Mouse (Mus musculus) midbrain, embryonic 11.5 days (tissue): ENCODE data around the gene Cep170b. TPM values are rescaled to one million over a fixed set of nuclear protein-coding genes. Genes with fewer than 3 reads are reported as not detected.

Experiments used
- ATAC-seq: fragments of 200-750 bp; cut with Nextera tagmentation; 2 replicates; pipeline ENCODE4 v1.8.0; 2017; ENCODE audit warnings: moderate TSS enrichment, moderate library complexity; ENCODE audit not compliant: low FRiP score
- DNase-seq: peaks from one replicate; pipeline ENCODE4 v3.0.0; 2015; ENCODE audit warnings: low spot score; ENCODE audit errors: missing footprints
- H3K27ac ChIP-seq: fragments of 300-500 bp; sonication (generic); 2 replicates; pipeline ENCODE4 v1.5.1; 2014; ENCODE audit warnings: low read depth, low read length
- H3K27me3 ChIP-seq: fragments of 300-500 bp; sonication (generic); 2 replicates; pipeline ENCODE4 v1.6.1; 2014; ENCODE audit warnings: mild to moderate bottlenecking, low read length, moderate library complexity, mixed read lengths; ENCODE audit not compliant: control insufficient read depth, insufficient read depth
- H3K36me3 ChIP-seq: fragments of 300-500 bp; sonication (generic); 2 replicates; pipeline ENCODE4 v1.6.1; 2014; ENCODE audit warnings: mild to moderate bottlenecking, low read length, moderate library complexity, mixed read lengths; ENCODE audit not compliant: control insufficient read depth, insufficient read depth
- H3K4me1 ChIP-seq: fragments of 300-500 bp; sonication (generic); 2 replicates; pipeline ENCODE4 v1.6.1; 2014; ENCODE audit warnings: low read length; ENCODE audit not compliant: control insufficient read depth, insufficient read depth
- H3K4me2 ChIP-seq: fragments of 300-500 bp; sonication (generic); 2 replicates; pipeline ENCODE4 v1.6.1; 2014; ENCODE audit warnings: mild to moderate bottlenecking, moderate library complexity
- H3K4me3 ChIP-seq: fragments of 300-500 bp; sonication (generic); 2 replicates; pipeline ENCODE4 v1.5.1; 2014; ENCODE audit warnings: low read depth, low read length
- H3K9ac ChIP-seq: fragments of 300-500 bp; sonication (generic); 2 replicates; pipeline ENCODE4 v1.6.1; 2014; ENCODE audit warnings: low read length
- H3K9me3 ChIP-seq: fragments of 300-500 bp; sonication (generic); 2 replicates; pipeline ENCODE4 v1.6.1; 2016; ENCODE audit warnings: low read length; ENCODE audit not compliant: control insufficient read depth
- WGBS: fragments of 180-500 bp; shearing (Covaris S2); extraction: QIAGEN DNeasy Blood & Tissue Kit; methylation state at CpG from one replicate; pipeline ENCODE4 v1.1.7; 2014; 5-methylcytosine and 5-hydroxymethylcytosine counted together
- polyA plus RNA-seq: library from polyadenylated mRNA; unstranded; fragments of >200 nt; fragmentation: Nextera tagmentation; extraction: Ambion mirVana; gene quantifications from 2 replicates; pipeline ENCODE4 v1.2.1, GENCODE M21; 2014

Cep170b gene
- polyA plus RNA-seq, 1 experiment from 2014 or later, result 5.2 TPM

DNA sequence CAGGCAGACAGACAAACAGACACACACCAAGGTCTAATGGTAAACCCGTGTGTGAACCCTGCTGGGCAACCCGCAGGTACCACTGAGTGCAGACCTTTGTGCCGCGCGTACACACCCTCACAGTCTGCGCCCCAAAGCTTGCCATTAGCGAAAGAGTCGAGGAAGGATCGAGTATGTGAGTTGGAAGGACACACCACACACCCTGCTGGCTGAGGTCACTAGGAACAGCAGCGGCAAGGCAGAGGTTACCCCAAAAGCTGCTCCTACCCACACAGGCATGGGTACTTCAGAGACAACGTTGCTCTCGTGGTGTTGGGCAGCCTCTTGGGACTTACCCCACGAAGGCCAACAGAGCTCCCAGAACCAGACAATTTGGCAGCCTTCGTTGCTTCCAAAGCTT is 52.1 kb downstream of the Cep170b start:
- Histone ChIP-seq H3K27ac (no peak overlapping the region), H3K4me3 (no peak overlapping the region), H3K9me3 (no peaks in the 10 kb centered on the region), H3K27me3 (no peaks in the 10 kb centered on the region), H3K4me1 (no peaks in the 10 kb centered on the region), H3K4me2 (no peak overlapping the region), H3K36me3 (no peaks in the 10 kb centered on the region), H3K9ac (no peak overlapping the region)
- no peak for ATAC-seq
- DNase-seq, result no peak
- 93% methylated on average over 14 of the region's 14 CpGs for WGBS

- no peak for ATAC-seq
- Histone ChIP-seq H3K4me3 (no peak overlapping the region), H3K9me3 (no peaks in the 10 kb centered on the region)
Measured at GRCm38 (mm10) chr12:112773366-112773765, 53.1 kb downstream of the Cep170b start.

DNA sequence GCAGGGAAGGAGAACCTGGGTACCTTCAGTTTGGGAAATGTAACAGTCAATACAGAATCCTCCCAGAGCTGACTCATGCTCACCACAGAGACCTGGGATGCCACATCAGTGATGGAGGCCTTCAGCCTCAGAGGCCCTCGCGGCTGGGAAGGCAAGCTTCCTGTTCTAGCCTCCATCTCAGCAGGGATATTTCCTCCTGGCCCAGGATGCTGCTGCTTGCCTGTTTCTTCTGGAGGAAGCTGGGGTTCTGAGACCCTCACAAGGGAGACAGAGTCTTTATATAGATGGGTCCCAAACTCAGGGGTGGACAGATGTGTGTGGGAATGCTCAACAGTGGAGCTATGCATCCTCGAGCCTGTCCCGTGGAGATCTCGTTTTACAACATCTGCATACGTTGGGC is 53.8 kb downstream of the Cep170b start:
- DNase-seq, result no peak
- H3K9me3 ChIP-seq, result no peaks in the 10 kb centered on the region
- H3K27me3 ChIP-seq, result no peaks in the 10 kb centered on the region
- no peak overlapping the region for H3K27ac ChIP-seq
- 81% methylated on average over 6 of the region's 6 CpGs for WGBS
- no peak overlapping the region for H3K4me3 ChIP-seq
- H3K4me2 ChIP-seq, result no peak overlapping the region
- no peaks in the 10 kb centered on the region for H3K4me1 ChIP-seq
- H3K9ac ChIP-seq, result no peak overlapping the region
- no peak for ATAC-seq
- H3K36me3 ChIP-seq, result no peaks in the 10 kb centered on the region

More at GRCm38 (mm10) chr12:112773366-112773765, 53.1 kb downstream of the Cep170b start:
- no peaks in the 10 kb centered on the region for H3K36me3 ChIP-seq
- H3K4me2 ChIP-seq, result no peak overlapping the region
- H3K9ac ChIP-seq, result no peak overlapping the region
- 45% methylated on average over 9 of the region's 9 CpGs for WGBS
- DNase-seq, result no peak
- H3K27me3 ChIP-seq, result no peaks in the 10 kb centered on the region
- no peak overlapping the region for H3K27ac ChIP-seq
- H3K4me1 ChIP-seq, result no peaks in the 10 kb centered on the region

GRCm38 (mm10) chr12:112774481-112774880 is 54.2 kb downstream of the Cep170b start:
- Histone ChIP-seq H3K27me3 (no peaks in the 10 kb centered on the region), H3K4me2 (no peak overlapping the region), H3K27ac (no peak overlapping the region), H3K4me1 (no peaks in the 10 kb centered on the region), H3K36me3 (no peaks in the 10 kb centered on the region), H3K9ac (no peak overlapping the region), H3K9me3 (no peaks in the 10 kb centered on the region), H3K4me3 (no peak overlapping the region)
- DNase-seq, result no peak
- 91% methylated on average over 10 of the region's 10 CpGs for WGBS
- no peak for ATAC-seq

- no peaks in the 10 kb centered on the region for H3K36me3 ChIP-seq
- H3K27ac ChIP-seq, result no peak overlapping the region
- no peak overlapping the region for H3K4me3 ChIP-seq
- WGBS, result 83% methylated on average over 8 of the region's 8 CpGs
- H3K9me3 ChIP-seq, result no peaks in the 10 kb centered on the region; the same call in 1 of the 2 replicates
- no peak overlapping the region for H3K4me2 ChIP-seq
- ATAC-seq, result no peak
- no peaks in the 10 kb centered on the region for H3K4me1 ChIP-seq
- no peaks in the 10 kb centered on the region for H3K27me3 ChIP-seq
- no peak for DNase-seq
- H3K9ac ChIP-seq, result no peak overlapping the region
Measured at GRCm38 (mm10) chr12:112791026-112791425, 70.8 kb downstream of the Cep170b start.

GRCm38 (mm10) chr12:112793601-112794355 is 73.5 kb downstream of the Cep170b start:
- ATAC-seq (no peak), DNase-seq (no peak)
- Histone ChIP-seq H3K9ac (no peak overlapping the region), H3K27ac (no peak overlapping the region), H3K27me3 (no peaks in the 10 kb centered on the region; the same call in 1 of the 2 replicates), H3K4me1 (no peaks in the 10 kb centered on the region), H3K4me3 (no peak overlapping the region), H3K36me3 (no peaks in the 10 kb centered on the region), H3K4me2 (no peak overlapping the region), H3K9me3 (no peaks in the 10 kb centered on the region)
- WGBS, result 75% methylated on average over 13 of the region's 13 CpGs

DNA sequence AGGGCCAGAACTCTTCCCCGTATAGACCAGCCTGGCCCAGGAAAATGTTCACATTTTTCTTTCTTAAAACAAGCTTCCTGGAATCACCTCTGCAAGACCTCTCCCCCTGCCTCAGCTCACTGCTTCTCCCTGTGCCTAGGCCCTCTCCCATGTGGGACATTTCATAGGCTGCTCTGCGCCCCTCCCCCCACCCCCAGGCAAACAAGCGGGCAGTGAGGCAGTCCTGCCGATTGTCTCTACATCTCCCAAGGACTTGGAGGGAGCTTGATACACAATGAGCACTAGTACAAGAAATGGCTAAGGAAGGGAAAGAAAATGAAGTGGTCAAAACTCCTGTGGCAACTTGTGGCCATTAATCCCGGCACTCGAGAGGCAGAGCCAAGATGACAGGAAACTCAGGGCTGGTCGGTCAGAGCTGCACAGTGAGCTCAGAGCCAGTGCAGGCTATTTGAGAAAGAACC is 74.1 kb downstream of the Cep170b start:
- no peak overlapping the region for H3K9ac ChIP-seq
- no peaks in the 10 kb centered on the region for H3K4me1 ChIP-seq
- no peaks in the 10 kb centered on the region for H3K9me3 ChIP-seq
- ATAC-seq (no peak), DNase-seq (no peak)
- no peak overlapping the region for H3K4me2 ChIP-seq
- no peak overlapping the region for H3K4me3 ChIP-seq
- no peak overlapping the region for H3K27ac ChIP-seq
- WGBS, result 33% methylated on average over 7 of the region's 7 CpGs
- H3K36me3 ChIP-seq, result no peaks in the 10 kb centered on the region
- H3K27me3 ChIP-seq, result no peaks in the 10 kb centered on the region; the same call in 1 of the 2 replicates

DNA sequence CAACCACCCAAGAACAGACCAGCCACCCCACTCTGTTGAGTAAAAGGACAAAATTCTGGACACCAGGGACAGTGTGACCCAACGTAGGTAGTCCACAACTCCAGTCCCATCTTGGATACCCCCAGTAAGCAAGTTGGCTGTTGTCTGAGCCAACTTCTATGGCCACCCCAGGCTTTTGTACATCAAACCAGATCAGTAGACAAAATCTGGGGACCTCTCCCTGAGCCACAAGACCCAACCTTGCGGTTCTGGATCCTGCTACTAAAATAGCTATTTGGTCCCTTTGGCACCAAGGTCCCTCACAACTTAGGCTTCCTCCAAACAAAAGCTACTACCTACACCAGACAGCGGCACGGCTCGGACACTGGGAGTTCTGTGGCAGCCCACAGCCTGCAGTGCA is 74.7 kb downstream of the Cep170b start:
- no peak overlapping the region for H3K9ac ChIP-seq
- no peaks in the 10 kb centered on the region for H3K9me3 ChIP-seq
- 85% methylated on average over 5 of the region's 5 CpGs for WGBS
- H3K4me3 ChIP-seq, result no peak overlapping the region
- ATAC-seq (no peak), DNase-seq (no peak)
- no peaks in the 10 kb centered on the region for H3K36me3 ChIP-seq
- H3K4me2 ChIP-seq, result no peak overlapping the region
- H3K4me1 ChIP-seq, result no peaks in the 10 kb centered on the region
- no peaks in the 10 kb centered on the region; the same call in 1 of the 2 replicates for H3K27me3 ChIP-seq
- no peak overlapping the region for H3K27ac ChIP-seq

- peaks cover under 1% of the 10 kb centered on the region for H3K27me3 ChIP-seq
- no peak overlapping the region for H3K4me2 ChIP-seq
- no peaks in the 10 kb centered on the region for H3K4me1 ChIP-seq
- H3K9me3 ChIP-seq, result no peaks in the 10 kb centered on the region
- no peaks in the 10 kb centered on the region for H3K36me3 ChIP-seq
- DNase-seq (no peak), ATAC-seq (no peak)
- H3K4me3 ChIP-seq, result no peak overlapping the region
- no peak overlapping the region for H3K27ac ChIP-seq
- no peak overlapping the region for H3K9ac ChIP-seq
- WGBS, result 63% methylated on average over 18 of the region's 18 CpGs
Measured at GRCm38 (mm10) chr12:112795466-112796104, 75.3 kb downstream of the Cep170b start.
